Mouse (Mus musculus): ENCODE results near the gene Olfr689. TPM values are rescaled to one million over a fixed set of nuclear protein-coding genes. Genes with fewer than 3 reads are reported as not detected.
"Not testable (repeated sequence)": the region's sequence is repeated elsewhere in the genome, so short reads cannot be mapped to it uniquely, and the experiment has no call there.

Olfr689 gene
- polyA plus RNA-seq (2015; fragmentation: Nextera tagmentation; extraction: Ambion mirVana), result not detected in 2 replicates

DNA sequence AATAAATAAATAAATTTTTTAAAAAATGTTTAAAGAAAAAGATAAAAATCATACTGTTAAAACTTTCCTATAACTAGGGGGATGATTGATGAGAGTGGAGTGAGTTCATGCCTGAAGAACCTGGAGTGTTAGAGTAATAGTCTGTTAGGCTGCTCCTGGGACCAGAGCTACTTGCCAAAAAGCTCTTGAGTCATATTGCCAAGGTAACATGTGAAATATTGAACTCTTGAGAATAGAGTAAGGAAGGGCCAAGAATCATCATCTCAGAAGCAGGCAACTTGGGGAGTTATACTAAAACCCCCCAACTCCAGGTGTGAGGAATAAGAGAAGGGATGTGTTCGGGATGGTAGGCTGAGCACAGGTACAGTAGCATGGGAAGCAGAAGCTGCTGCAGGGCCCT, at the start of gene Olfr689:
Gene Olfr689, plus strand, starts transcription at position 301 of the 400 bp plus-strand sequence.
- Histone ChIP-seq H3K4me2 (replicated peaks) (no peak within 1 kb of the TSS), H3K4me3 (no peak within 1 kb of the TSS), H3K27ac (replicated peaks) (no peak within 1 kb of the TSS), H3K9ac (replicated peaks) (no peak within 1 kb of the TSS), H3K27me3 (no peaks in the 10 kb centered on the region), H3K36me3 (no peaks in the 10 kb centered on the region), H3K4me1 (no peaks in the 10 kb centered on the region), H3K9me3 (no peaks in the 10 kb centered on the region)
- no peak for ATAC-seq (replicated peaks)
- 85% methylated on average over 1 of the region's 1 CpGs for WGBS

DNA sequence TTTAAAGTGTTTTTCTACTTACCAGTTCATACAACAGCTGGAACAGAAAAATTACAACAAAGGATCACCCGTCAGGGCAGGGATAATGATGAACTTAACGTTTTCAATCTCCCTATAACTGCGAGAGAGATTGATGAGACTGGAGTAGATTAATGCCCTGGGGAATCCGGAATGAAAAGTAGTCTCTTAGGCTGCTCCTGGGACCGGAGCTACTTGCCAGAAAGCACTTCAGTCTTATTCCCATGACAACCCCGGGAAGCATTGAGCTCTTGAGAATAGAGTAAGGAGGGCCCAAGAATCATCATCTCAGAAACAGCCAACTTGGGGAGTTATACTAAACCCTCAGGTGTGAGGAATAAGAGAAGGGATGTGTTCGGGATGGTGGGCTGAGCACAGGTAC, 38.5 kb upstream of the Olfr689 start:
- ATAC-seq (replicated peaks), result no peak

DNA sequence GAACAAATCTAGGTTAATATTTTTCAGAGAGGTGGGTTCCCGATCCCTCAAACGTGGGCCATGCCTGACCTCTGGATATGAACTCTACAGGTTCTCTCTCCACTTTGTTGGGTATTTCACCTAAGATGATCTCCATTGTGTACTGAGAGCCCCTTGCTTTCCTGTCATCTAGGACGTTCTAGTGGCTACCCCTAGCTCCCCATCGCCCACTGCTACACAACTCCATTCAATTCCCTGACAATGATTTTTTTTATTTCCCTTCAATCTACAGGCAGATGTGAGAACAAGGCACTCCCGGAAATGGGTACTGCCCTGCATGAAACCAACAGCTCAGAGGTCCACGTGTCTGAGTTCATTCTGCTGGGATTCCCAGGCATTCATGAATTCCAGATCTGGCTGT, 23.2 kb upstream of the Olfr689 start, which contains the start of gene Olfr688:
Gene Olfr688, plus strand, starts transcription at position 301 of the 400 bp plus-strand sequence.
- H3K4me1 ChIP-seq, result no peaks in the 10 kb centered on the region
- H3K4me2 ChIP-seq (replicated peaks), result no peak within 1 kb of the TSS
- no peaks in the 10 kb centered on the region for H3K27me3 ChIP-seq
- H3K4me3 ChIP-seq, result no peak within 1 kb of the TSS
- no peaks in the 10 kb centered on the region for H3K9me3 ChIP-seq
- WGBS, result 80% methylated on average over 6 of the region's 6 CpGs
- ATAC-seq (replicated peaks), result no peak
- no peak within 1 kb of the TSS for H3K9ac ChIP-seq (replicated peaks)
- no peak within 1 kb of the TSS for H3K27ac ChIP-seq (replicated peaks)
- no peaks in the 10 kb centered on the region for H3K36me3 ChIP-seq

More for the DNA sequence above, 38.5 kb upstream of the Olfr689 start:
- Histone ChIP-seq H3K36me3 (no peaks in the 10 kb centered on the region), H3K4me1 (no peaks in the 10 kb centered on the region), H3K4me3 (no peak overlapping the region), H3K27me3 (no peaks in the 10 kb centered on the region), H3K4me2 (replicated peaks) (no peak overlapping the region), H3K9ac (replicated peaks) (no peak overlapping the region), H3K9me3 (no peaks in the 10 kb centered on the region), H3K27ac (replicated peaks) (no peak overlapping the region)
- WGBS, result 65% methylated on average over 7 of the region's 7 CpGs

DNA sequence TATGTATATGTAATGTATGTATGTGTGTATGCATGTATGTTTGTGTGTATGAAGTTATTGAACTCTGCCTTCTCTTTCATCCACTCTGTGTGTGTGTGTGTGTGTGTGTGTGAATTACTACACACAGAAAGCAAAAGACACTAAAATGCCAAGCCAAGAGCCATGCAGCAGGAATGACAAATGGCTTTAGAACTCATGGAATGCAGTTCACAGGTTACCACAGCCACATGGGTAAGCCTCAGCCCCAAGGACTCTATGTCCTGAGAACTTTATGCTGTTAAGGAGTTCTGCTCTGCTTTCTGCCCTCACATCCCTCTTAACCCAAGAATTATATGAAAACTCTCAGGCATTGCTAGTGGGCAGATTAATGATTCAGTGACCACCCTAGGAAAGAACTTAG, 20.9 kb upstream of the Olfr689 start:
- Histone ChIP-seq H3K27ac (replicated peaks) (no peak overlapping the region), H3K9ac (replicated peaks) (no peak overlapping the region), H3K9me3 (no peaks in the 10 kb centered on the region), H3K4me1 (no peaks in the 10 kb centered on the region), H3K4me2 (replicated peaks) (no peak overlapping the region), H3K4me3 (no peak overlapping the region), H3K27me3 (no peaks in the 10 kb centered on the region), H3K36me3 (no peaks in the 10 kb centered on the region)
- no peak for ATAC-seq (replicated peaks)

DNA sequence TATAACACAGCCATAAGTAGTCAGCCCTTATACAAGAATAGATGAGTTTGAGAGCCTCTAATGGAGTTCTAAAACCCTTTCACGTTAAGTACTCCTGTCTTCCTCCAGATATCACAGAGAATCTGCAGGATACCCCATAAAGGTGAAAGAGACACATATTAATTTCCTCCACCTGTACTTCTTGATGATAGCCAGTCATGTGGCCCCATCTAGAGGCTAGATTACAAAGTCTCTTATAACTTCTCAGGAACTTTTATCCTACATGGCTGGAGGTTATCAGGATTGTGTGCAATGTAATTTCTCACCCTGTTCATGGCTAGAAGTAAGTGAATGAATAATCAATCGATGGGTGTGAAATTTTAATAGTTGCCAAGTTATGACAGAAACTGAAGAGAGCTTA, 14.3 kb downstream of the Olfr689 start:
- H3K4me3 ChIP-seq, result no peak overlapping the region
- no peaks in the 10 kb centered on the region for H3K9me3 ChIP-seq
- H3K9ac ChIP-seq (replicated peaks), result no peak overlapping the region
- H3K27ac ChIP-seq (replicated peaks), result no peak overlapping the region
- ATAC-seq (replicated peaks), result no peak
- no peaks in the 10 kb centered on the region for H3K36me3 ChIP-seq
- 79% methylated on average over 2 of the region's 2 CpGs for WGBS
- H3K4me1 ChIP-seq, result no peaks in the 10 kb centered on the region
- no peak overlapping the region for H3K4me2 ChIP-seq (replicated peaks)
- H3K27me3 ChIP-seq, result no peaks in the 10 kb centered on the region

DNA sequence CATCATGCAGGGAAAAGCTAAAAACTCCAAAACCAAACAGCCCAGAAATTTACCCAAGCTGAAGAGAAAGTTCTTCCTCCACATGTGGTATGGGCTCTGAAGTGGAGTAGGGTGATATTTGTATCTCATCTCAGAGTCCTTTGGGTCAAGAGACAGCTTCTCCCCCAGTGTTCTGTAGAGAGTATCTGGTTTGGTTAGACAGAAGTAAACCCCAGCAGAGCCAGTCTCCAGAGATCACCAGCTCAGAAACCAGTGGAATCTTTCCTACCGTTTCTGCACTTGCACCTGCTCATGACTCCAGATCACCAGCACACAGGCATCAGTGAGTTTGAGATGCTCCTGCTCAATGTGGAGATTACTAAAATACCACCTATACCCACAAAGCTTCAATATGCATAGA, 23.0 kb downstream of the Olfr689 start, which contains the start of gene Olfr690:
Gene Olfr690, minus strand, starts transcription at position 101 of the 400 bp plus-strand sequence.
- no peak for ATAC-seq (replicated peaks)
- Histone ChIP-seq H3K27ac (replicated peaks) (no peak within 1 kb of the TSS), H3K36me3 (no peaks in the 10 kb centered on the region), H3K9ac (replicated peaks) (no peak within 1 kb of the TSS), H3K4me2 (replicated peaks) (no peak within 1 kb of the TSS), H3K27me3 (no peaks in the 10 kb centered on the region), H3K9me3 (no peaks in the 10 kb centered on the region), H3K4me3 (no peak within 1 kb of the TSS), H3K4me1 (no peaks in the 10 kb centered on the region)
- WGBS, result 84% methylated on average over 1 of the region's 1 CpGs

DNA sequence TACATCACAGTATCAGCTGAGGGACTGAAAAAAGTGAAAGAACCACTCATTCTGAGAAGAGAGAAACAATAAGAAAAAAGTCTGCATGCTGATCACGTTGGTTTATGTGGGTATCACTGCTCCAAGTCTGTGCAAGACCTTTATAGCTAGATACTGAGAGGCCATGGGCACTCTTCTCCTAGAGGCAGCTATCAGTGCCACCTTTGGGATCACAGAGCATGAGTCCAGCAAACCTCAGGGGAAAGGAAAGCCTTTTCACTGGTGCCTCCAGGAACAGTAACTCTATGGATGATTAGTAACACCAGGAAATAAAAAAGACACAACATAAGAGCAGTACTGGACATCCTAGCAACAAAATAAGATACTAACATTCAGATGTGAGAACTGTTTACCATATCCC, 31.2 kb downstream of the Olfr689 start, which contains the start of gene Olfr691:
Gene Olfr691, minus strand, starts transcription at position 101 of the 400 bp plus-strand sequence.
- Histone ChIP-seq H3K27me3 (no peaks in the 10 kb centered on the region), H3K9me3 (no peaks in the 10 kb centered on the region), H3K36me3 (no peaks in the 10 kb centered on the region), H3K4me1 (no peaks in the 10 kb centered on the region), H3K4me2 (replicated peaks) (no peak within 1 kb of the TSS), H3K4me3 (no peak within 1 kb of the TSS), H3K9ac (replicated peaks) (no peak within 1 kb of the TSS), H3K27ac (replicated peaks) (no peak within 1 kb of the TSS)
- ATAC-seq (replicated peaks), result no peak
- 58% methylated on average over 1 of the region's 1 CpGs for WGBS

DNA sequence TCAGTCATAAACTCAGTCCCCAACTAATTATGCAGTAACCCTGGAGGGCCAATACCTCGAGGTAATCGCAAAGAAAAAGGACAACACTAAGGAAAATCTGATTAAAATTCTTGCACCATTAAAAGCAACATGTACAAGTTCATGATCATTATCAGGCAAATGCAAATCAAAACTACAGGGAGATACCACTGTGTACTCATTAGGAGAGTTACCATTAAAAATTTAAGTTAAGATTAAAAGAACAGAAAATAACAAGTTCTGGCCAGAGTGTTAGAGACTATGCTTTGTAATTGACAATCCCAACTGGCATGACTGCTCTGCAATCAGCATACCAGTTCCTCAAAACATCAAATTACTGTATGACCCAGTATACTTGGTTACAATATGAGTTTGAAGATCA, 31.8 kb downstream of the Olfr689 start:
- no peak for ATAC-seq (replicated peaks)
- no peak overlapping the region for H3K9ac ChIP-seq (replicated peaks)
- H3K4me1 ChIP-seq, result no peaks in the 10 kb centered on the region
- 65% methylated on average over 2 of the region's 2 CpGs for WGBS
- no peak overlapping the region for H3K4me3 ChIP-seq
- H3K27me3 ChIP-seq, result no peaks in the 10 kb centered on the region
- no peaks in the 10 kb centered on the region for H3K36me3 ChIP-seq
- H3K4me2 ChIP-seq (replicated peaks), result no peak overlapping the region
- no peaks in the 10 kb centered on the region for H3K9me3 ChIP-seq
- H3K27ac ChIP-seq (replicated peaks), result no peak overlapping the region

DNA sequence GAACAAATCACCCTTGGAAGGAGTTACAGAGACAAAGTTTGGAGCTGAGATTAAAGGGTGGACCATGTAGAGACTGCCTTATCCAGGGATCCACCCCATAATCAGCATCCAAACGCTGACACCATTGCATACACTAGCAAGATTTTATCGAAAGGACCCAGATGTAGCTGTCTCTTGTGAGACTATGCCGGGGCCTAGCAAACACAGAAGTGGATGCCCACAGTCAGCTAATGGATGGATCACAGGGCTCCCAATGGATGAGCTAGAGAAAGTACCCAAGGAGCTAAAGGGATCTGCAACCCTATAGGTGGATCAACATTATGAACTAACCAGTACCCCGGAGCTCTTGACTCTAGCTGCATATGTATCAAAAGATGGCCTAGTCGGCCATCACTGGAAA, 45.1 kb downstream of the Olfr689 start:
- ATAC-seq (replicated peaks); H3K36me3 ChIP-seq: not testable (repeated sequence)

DNA sequence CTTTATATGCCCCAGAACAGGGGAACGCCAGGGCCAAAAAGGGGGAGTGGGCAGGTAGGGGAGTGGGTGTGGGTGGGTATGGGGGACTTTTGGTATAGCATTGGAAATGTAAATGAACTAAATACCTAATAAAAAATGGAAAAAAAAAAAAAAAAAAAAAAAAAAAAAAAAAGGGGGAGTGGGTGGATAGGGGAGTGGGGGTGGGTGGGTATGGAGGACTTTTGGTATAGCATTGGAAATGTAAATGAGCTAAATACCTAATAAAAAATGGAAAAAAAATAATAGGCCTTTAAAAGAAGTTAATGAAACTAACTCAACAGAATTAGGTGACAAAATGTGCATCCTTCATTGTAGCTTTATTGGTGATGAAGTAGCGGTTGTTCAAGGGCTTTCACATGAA, 45.5 kb downstream of the Olfr689 start:
- H3K27me3 ChIP-seq; H3K9ac ChIP-seq (replicated peaks); H3K4me1 ChIP-seq; H3K36me3 ChIP-seq; H3K27ac ChIP-seq (replicated peaks); H3K4me2 ChIP-seq (replicated peaks); H3K9me3 ChIP-seq; ATAC-seq (replicated peaks); H3K4me3 ChIP-seq: not testable (repeated sequence)
- 93% methylated on average over 1 of the region's 2 CpGs for WGBS

More for the DNA sequence above, 45.1 kb downstream of the Olfr689 start:
- H3K27me3 ChIP-seq; H3K9me3 ChIP-seq; H3K4me2 ChIP-seq (replicated peaks); H3K4me3 ChIP-seq; H3K9ac ChIP-seq (replicated peaks); H3K4me1 ChIP-seq; H3K27ac ChIP-seq (replicated peaks): not testable (repeated sequence)
- WGBS, result no CpG with 5 or more reads among the region's 5 CpGs

DNA sequence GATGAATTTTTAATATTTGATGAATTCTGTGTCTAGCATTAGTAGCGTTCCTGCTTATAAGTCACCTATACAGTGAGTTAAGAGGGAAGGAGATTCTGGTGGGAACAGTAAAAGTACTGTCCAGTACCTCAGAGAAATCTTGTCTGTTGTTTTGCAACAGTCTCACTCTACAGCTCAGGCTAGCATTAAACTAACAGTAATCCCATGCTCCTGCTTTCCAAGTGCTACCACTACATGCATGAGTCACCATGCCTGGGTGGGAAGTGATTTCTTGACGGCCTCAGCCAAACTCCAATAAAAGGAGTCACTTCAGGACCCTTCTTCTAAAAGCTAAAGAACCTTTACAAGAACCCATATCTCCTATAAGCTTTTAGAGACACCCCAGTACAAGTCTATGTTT, 50.7 kb downstream of the Olfr689 start:
- ATAC-seq (replicated peaks), result no peak
- Histone ChIP-seq H3K9ac (replicated peaks) (no peak overlapping the region), H3K27ac (replicated peaks) (no peak overlapping the region), H3K4me1 (no peaks in the 10 kb centered on the region), H3K4me2 (replicated peaks) (no peak overlapping the region), H3K27me3 (no peaks in the 10 kb centered on the region), H3K4me3 (no peak overlapping the region), H3K9me3 (no peaks in the 10 kb centered on the region), H3K36me3 (no peaks in the 10 kb centered on the region)
- 94% methylated on average over 2 of the region's 2 CpGs for whole genome bisulfite sequencing

DNA sequence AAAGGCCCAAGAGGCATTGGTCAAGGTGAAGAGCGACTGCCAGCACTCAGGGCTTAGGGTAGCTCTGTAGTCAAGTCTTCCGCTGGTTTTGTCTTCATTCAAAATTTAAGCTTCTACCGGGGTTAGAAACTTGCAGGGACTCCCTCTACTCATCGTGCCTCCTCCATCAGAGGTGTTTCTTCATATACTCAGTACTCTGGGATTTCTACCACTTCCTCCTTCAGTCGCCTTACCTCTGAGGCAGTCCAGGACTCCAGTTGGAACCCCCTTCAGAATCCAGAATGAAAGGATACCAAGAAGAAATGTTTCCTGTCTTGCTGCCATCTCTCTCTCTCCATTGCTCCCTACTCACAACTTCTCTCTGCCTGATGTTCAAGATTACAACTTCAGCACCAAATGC, 56.3 kb downstream of the Olfr689 start:
- peaks cover 3% of the 10 kb centered on the region; the same call in 1 of the 2 replicates for H3K36me3 ChIP-seq
- H3K9ac ChIP-seq (replicated peaks), result no peak overlapping the region
- H3K4me1 ChIP-seq, result no peaks in the 10 kb centered on the region
- no peak overlapping the region for H3K4me3 ChIP-seq
- 95% methylated on average over 5 of the region's 5 CpGs for WGBS
- ATAC-seq (replicated peaks), result no peak
- no peaks in the 10 kb centered on the region for H3K9me3 ChIP-seq
- no peak overlapping the region for H3K27ac ChIP-seq (replicated peaks)
- no peaks in the 10 kb centered on the region for H3K27me3 ChIP-seq
- no peak overlapping the region for H3K4me2 ChIP-seq (replicated peaks)

DNA sequence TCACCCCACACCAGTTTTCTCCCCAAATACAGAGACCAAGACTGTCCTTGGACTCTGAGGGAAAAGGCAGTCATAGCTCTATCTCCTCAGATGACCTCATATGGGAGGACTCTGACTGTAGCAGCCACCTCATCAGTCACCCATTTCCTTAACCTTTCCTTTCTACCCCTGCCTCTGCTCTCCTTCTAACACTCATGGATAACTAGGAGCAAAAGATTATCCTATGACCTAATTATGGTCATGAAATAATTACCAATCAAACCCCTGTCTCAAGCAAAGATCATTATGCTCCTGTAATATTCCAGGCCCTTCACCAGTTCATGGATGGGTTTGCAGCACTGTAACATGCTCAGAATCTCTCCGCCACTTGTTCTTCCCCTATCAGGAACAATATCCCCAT, 57.0 kb downstream of the Olfr689 start, which contains the start of gene Olfr692:
Gene Olfr692, plus strand, starts transcription at position 301 of the 400 bp plus-strand sequence.
- WGBS, result 93% methylated on average over 1 of the region's 1 CpGs
- no peaks in the 10 kb centered on the region for H3K27me3 ChIP-seq
- peaks cover 3% of the 10 kb centered on the region; the same call in 1 of the 2 replicates for H3K36me3 ChIP-seq
- no peak within 1 kb of the TSS for H3K4me3 ChIP-seq
- H3K9ac ChIP-seq (replicated peaks), result no peak within 1 kb of the TSS
- ATAC-seq (replicated peaks), result no peak
- H3K4me2 ChIP-seq (replicated peaks), result no peak within 1 kb of the TSS
- no peaks in the 10 kb centered on the region for H3K9me3 ChIP-seq
- no peaks in the 10 kb centered on the region for H3K4me1 ChIP-seq
- H3K27ac ChIP-seq (replicated peaks), result no peak within 1 kb of the TSS
